Mouse (Mus musculus) forebrain, postnatal 0 days (tissue): Measurements from ENCODE around the gene Slc22a13. TPM values are rescaled to one million over a fixed set of nuclear protein-coding genes. Genes with fewer than 3 reads are reported as not detected.

ENCODE experiments used
- ATAC-seq: fragments of 200-750 bp; cut with Nextera tagmentation; 2 replicates; pipeline ENCODE4 v1.8.0; 2017; ENCODE audit warnings: mild to moderate bottlenecking, moderate library complexity
- DNase-seq: peaks from one replicate; pipeline ENCODE4 v3.0.0-alpha.2; 2015
- H3K27ac ChIP-seq: fragments of 300-500 bp; sonication (generic); 2 replicates; pipeline ENCODE4 v1.5.1; 2014; ENCODE audit warnings: low read depth, mild to moderate bottlenecking, antibody characterized with exemption, low read length, moderate library complexity, mixed read lengths
- H3K27me3 ChIP-seq: fragments of 300-500 bp; sonication (generic); 2 replicates; pipeline ENCODE4 v1.6.1; 2014; ENCODE audit warnings: mild to moderate bottlenecking, low read length, mixed read lengths; ENCODE audit not compliant: insufficient read depth
- H3K36me3 ChIP-seq: fragments of 300-500 bp; sonication (generic); 2 replicates; pipeline ENCODE4 v1.6.1; 2014; ENCODE audit warnings: mild to moderate bottlenecking, moderate library complexity; ENCODE audit not compliant: insufficient read depth
- H3K4me1 ChIP-seq: fragments of 300-500 bp; sonication (generic); 2 replicates; pipeline ENCODE4 v1.6.1; 2014; ENCODE audit warnings: antibody characterized with exemption; ENCODE audit not compliant: insufficient read depth
- H3K4me2 ChIP-seq: fragments of 300-500 bp; sonication (generic); 2 replicates; pipeline ENCODE4 v1.6.1; 2014; ENCODE audit warnings: low read depth, mild to moderate bottlenecking, moderate library complexity
- H3K4me3 ChIP-seq: fragments of 300-500 bp; sonication (generic); 2 replicates; pipeline ENCODE4 v1.5.1; 2014; ENCODE audit warnings: low read depth, low read length, mixed read lengths
- H3K9ac ChIP-seq: fragments of 300-500 bp; sonication (generic); 2 replicates; pipeline ENCODE4 v1.6.1; 2014; ENCODE audit warnings: mild to moderate bottlenecking
- H3K9me3 ChIP-seq: fragments of 300-500 bp; sonication (generic); 2 replicates; pipeline ENCODE4 v1.6.1; 2016; ENCODE audit warnings: low read length
- CTCF ChIP-seq: sonication (generic); IDR thresholded peaks from 2 replicates; pipeline ENCODE4 v1.5.1; 2016; ENCODE audit warnings: antibody characterized with exemption, control low read depth, low read depth
- WGBS: fragments of 180-500 bp; shearing (Covaris S2); extraction: QIAGEN DNeasy Blood & Tissue Kit; methylation state at CpG from one replicate; pipeline ENCODE4 v1.1.7; 2014; 5-methylcytosine and 5-hydroxymethylcytosine counted together
- polyA plus RNA-seq: library from polyadenylated mRNA; unstranded; fragments of >200 nt; fragmentation: Nextera tagmentation; extraction: Ambion mirVana; gene quantifications from 2 replicates; pipeline ENCODE4 v1.2.1, GENCODE M21; 2015
- total RNA-seq: library from RNA; depleted of rRNA; stranded (reverse); fragments of >200 nt; gene quantifications from 2 replicates; pipeline ENCODE4 v1.2.3, GENCODE M21; 2014; rRNA removed

Slc22a13 gene
- total and polyA plus RNA-seq, 2 experiments from 2014 or later = not detected

DNA sequence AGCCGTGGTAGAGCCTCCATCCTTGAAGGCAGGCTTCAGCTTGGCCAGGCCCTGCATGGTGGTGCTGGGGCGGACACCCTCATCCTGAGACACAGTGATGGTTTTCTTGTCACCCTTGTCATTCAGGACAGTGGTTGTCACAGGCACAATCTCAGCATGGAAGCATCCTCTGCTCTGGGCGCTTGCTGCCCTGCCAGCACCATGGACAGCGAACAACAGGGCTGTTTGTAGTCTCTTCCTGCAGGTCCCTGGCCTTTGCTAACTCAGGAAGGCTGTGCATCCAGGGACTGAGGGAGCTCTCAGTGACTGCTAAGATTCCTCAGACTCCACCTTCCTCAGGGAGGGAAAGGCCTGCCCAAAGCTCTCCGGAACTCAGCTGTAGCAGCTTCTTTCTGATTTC is 59.3 kb downstream of the Slc22a13 start:
- no peaks in the 10 kb centered on the region for H3K27me3 ChIP-seq
- no peak for DNase-seq
- H3K4me1 ChIP-seq = no peaks in the 10 kb centered on the region
- no peak overlapping the region for H3K9ac ChIP-seq
- no peak overlapping the region for H3K4me3 ChIP-seq
- 35% methylated on average over 5 of the region's 5 CpGs for WGBS
- H3K4me2 ChIP-seq = no peak overlapping the region
- no peaks in the 10 kb centered on the region for H3K36me3 ChIP-seq
- ATAC-seq = no peak
- no peak overlapping the region for H3K27ac ChIP-seq
- no peak for TF ChIP-seq CTCF
- H3K9me3 ChIP-seq = no peaks in the 10 kb centered on the region

DNA sequence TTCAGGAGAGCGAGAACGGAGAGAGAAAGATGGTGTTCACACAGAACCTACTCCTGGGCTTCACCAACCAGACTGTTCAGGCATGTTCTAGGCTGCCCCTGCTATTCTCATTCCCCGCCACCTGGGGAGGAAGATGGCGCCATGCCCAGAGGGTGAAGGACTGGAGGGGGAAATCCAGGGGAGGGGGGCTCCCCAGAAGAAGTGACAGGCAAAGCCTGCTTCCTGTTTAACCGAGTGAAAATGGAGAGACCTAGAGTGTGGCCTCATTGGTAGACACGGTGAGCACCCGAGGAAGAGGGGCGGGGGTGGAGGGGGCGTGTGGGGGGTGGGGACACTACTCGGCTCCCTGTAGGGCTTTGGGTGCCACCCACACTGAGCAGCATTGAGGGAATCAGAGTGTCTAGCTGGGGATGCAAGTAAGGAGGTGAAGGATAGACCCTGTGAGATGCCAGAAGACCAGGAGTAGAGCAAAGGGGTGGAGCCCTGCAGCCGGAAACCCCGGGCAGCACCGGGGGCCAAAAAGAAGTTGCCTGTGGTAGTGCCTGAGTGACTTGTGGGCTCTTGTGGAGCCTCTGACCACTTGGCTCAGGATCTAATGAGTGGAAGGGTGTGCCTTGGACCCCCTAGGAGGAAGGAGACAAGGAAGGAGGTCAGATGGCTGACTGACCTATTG is 62.7 kb downstream of the Slc22a13 start:
- no peak overlapping the region for H3K9ac ChIP-seq
- ATAC-seq (no peak), DNase-seq (no peak)
- no peak for TF ChIP-seq CTCF
- H3K27ac ChIP-seq = no peak overlapping the region
- H3K4me1 ChIP-seq = no peaks in the 10 kb centered on the region
- no peaks in the 10 kb centered on the region for H3K9me3 ChIP-seq
- no peak overlapping the region for H3K4me2 ChIP-seq
- no peaks in the 10 kb centered on the region for H3K27me3 ChIP-seq
- no peaks in the 10 kb centered on the region for H3K36me3 ChIP-seq
- no peak overlapping the region for H3K4me3 ChIP-seq
- 77% methylated on average over 13 of the region's 13 CpGs for WGBS

DNA sequence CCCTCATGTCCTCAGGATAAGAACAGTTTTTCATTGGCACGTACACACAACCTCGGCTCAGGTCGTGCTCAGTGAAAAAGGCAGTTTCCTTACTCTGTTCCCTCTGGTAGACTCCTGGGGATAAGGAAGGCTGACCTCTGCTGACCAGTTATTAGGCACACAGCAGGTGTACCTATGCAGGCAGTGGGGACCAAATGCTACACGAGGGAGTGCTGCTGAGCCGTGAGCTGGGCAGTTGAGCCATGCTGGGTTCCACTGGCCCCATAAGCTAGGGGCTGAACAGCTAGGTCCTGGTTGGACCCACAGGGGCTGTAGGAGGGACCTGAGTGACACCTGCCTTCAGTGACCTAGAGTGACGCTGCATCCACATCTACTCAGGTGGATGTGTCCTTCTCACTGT is 63.3 kb downstream of the Slc22a13 start:
- Histone ChIP-seq H3K9me3 (no peaks in the 10 kb centered on the region), H3K27ac (no peak overlapping the region), H3K27me3 (no peaks in the 10 kb centered on the region), H3K4me1 (no peaks in the 10 kb centered on the region), H3K36me3 (no peaks in the 10 kb centered on the region), H3K4me3 (no peak overlapping the region), H3K4me2 (no peak overlapping the region), H3K9ac (no peak overlapping the region)
- DNase-seq = no peak
- no peak for ATAC-seq
- WGBS = 64% methylated on average over 6 of the region's 6 CpGs
- TF ChIP-seq CTCF = no peak

DNA sequence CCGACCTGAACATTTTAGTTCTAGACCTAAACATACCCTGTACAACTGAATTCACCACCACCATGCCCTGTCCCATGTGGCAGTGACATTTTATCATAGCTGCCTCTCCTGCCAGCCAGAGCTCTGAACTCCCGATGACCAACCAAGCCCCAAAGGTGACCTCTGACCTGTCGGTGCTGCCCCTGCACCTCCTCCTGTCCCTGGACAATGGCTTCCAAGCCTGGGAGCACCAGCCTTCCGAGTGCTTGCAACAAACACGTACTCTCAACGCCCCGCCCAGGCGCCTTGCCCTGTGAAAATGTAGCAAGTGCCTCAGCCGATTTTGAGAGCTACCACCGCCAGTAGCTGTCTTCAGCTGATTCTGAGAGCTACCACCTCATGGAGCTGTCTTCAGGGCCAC is 63.8 kb downstream of the Slc22a13 start:
- no peak for ATAC-seq
- DNase-seq = no peak
- H3K36me3 ChIP-seq = no peaks in the 10 kb centered on the region
- no peaks in the 10 kb centered on the region for H3K9me3 ChIP-seq
- TF ChIP-seq CTCF = no peak
- H3K27ac ChIP-seq = no peak overlapping the region
- no peak overlapping the region for H3K9ac ChIP-seq
- H3K4me2 ChIP-seq = no peak overlapping the region
- H3K4me1 ChIP-seq = no peaks in the 10 kb centered on the region
- WGBS = 47% methylated on average over 10 of the region's 10 CpGs
- no peaks in the 10 kb centered on the region for H3K27me3 ChIP-seq
- no peak overlapping the region for H3K4me3 ChIP-seq

DNA sequence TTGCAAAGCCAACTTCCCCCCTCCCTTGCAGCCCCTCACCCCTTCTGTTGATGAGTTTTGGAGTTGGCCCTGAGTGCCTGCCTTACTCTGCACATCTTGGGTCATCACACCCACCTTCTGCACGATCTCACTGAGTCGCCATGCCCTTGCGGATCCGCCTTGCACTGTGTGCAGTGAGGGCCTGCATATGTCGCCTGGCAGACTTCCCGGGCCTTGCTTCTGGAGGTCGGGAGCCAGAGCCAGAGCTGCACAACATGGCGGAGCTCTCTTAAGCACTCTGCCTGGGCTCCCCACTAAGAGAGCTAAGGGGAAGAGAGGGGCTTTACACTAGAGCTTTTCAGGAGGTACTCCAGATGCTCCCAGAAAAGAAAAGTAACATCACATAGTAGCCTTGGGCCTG is 64.2 kb downstream of the Slc22a13 start:
- H3K4me2 ChIP-seq = no peak overlapping the region
- TF ChIP-seq CTCF = no peak
- H3K27me3 ChIP-seq = no peaks in the 10 kb centered on the region
- DNase-seq (peak; percentile 5), ATAC-seq (peak; percentile 20; the same call in 1 of the 2 replicates)
- no peak overlapping the region for H3K9ac ChIP-seq
- WGBS = 70% methylated on average over 8 of the region's 8 CpGs
- no peak overlapping the region for H3K27ac ChIP-seq
- no peaks in the 10 kb centered on the region for H3K4me1 ChIP-seq
- H3K4me3 ChIP-seq = no peak overlapping the region
- H3K36me3 ChIP-seq = no peaks in the 10 kb centered on the region
- H3K9me3 ChIP-seq = no peaks in the 10 kb centered on the region

DNA sequence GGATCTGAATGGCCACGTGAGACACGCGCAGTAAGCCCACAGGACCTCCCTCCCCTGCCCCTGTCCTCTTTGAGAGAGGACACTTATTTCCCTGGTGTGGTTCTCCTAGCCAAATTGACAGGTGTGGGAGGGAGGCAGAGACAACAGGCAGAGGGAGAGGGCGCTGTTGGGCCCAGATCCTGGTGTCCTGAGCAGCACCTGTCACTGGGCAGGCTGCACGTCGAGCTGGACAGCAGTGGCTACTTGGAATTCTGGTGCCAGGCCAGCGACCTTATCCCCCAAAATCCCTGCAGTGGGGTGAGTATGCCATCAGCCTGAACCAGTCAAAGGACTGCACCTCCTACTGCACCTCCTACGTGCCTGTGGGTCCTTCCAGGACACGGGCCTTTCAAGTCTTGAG is 65.5 kb downstream of the Slc22a13 start:
- DNase-seq = no peak
- ATAC-seq = no peak
- Histone ChIP-seq H3K9me3 (no peaks in the 10 kb centered on the region), H3K27me3 (no peaks in the 10 kb centered on the region), H3K4me1 (no peaks in the 10 kb centered on the region), H3K4me3 (no peak overlapping the region), H3K27ac (no peak overlapping the region), H3K36me3 (no peaks in the 10 kb centered on the region), H3K4me2 (no peak overlapping the region), H3K9ac (no peak overlapping the region)
- TF ChIP-seq CTCF = no peak
- WGBS = 73% methylated on average over 9 of the region's 9 CpGs

Other genes with a start within 250 kb of the Slc22a13 start
- gene Vill, start 156.3 kb downstream of the Slc22a13 start, total RNA-seq = 3.3 and 6.5 TPM in 2 replicates
- 2.7 and 3.8 TPM in 2 replicates for gene Vill, start 156.3 kb downstream of the Slc22a13 start, polyA plus RNA-seq
- gene Plcd1, start 115.6 kb downstream of the Slc22a13 start, total RNA-seq = 9.6 and 16.1 TPM in 2 replicates
- 8.2 and 11.3 TPM in 2 replicates for gene Plcd1, start 115.6 kb downstream of the Slc22a13 start, polyA plus RNA-seq
- 0.85 and 2.0 TPM in 2 replicates for gene Dlec1, start 106.6 kb downstream of the Slc22a13 start, total RNA-seq
- gene Dlec1, start 106.6 kb downstream of the Slc22a13 start, polyA plus RNA-seq = 0.40 and 0.42 TPM in 2 replicates
- 2.0 and 2.1 TPM in 2 replicates for gene Acaa1b, start 52.0 kb downstream of the Slc22a13 start, total RNA-seq
- 2.2 and 2.7 TPM in 2 replicates for gene Acaa1b, start 52.0 kb downstream of the Slc22a13 start, polyA plus RNA-seq
- gene Gm47289, start 49.9 kb downstream of the Slc22a13 start, total RNA-seq = not detected in 2 replicates
- gene Gm47289, start 49.9 kb downstream of the Slc22a13 start, polyA plus RNA-seq = not detected in 2 replicates
- 48.8 and 57.5 TPM in 2 replicates for gene Oxsr1, start 113.3 kb upstream of the Slc22a13 start, total RNA-seq
- 7.2 and 8.8 TPM in 2 replicates for gene Oxsr1, start 113.3 kb upstream of the Slc22a13 start, polyA plus RNA-seq
- 121 and 130 TPM in 2 replicates for gene Acaa1a, start 130.6 kb upstream of the Slc22a13 start, total RNA-seq
- gene Acaa1a, start 130.6 kb upstream of the Slc22a13 start, polyA plus RNA-seq = 81.8 and 86.6 TPM in 2 replicates
- 4.0 and 5.8 TPM in 2 replicates for gene Myd88, start 132.3 kb upstream of the Slc22a13 start, total RNA-seq
- 5.2 and 5.3 TPM in 2 replicates for gene Myd88, start 132.3 kb upstream of the Slc22a13 start, polyA plus RNA-seq
- 5.0 and 9.0 TPM in 2 replicates for gene Xylb, start 148.3 kb upstream of the Slc22a13 start, total RNA-seq
- 2.6 and 3.7 TPM in 2 replicates for gene Xylb, start 148.3 kb upstream of the Slc22a13 start, polyA plus RNA-seq
- gene Slc22a14, start 156.5 kb upstream of the Slc22a13 start, total RNA-seq = 0.08 TPM in 1 of 2 replicates, not detected in the other
- gene Slc22a14, start 156.5 kb upstream of the Slc22a13 start, polyA plus RNA-seq = not detected in 2 replicates
- gene Acvr2b, start 193.0 kb upstream of the Slc22a13 start, total RNA-seq = 13.4 and 26.7 TPM in 2 replicates
- gene Acvr2b, start 193.0 kb upstream of the Slc22a13 start, polyA plus RNA-seq = 9.7 and 23.2 TPM in 2 replicates
- gene Exog, start 235.8 kb upstream of the Slc22a13 start, total RNA-seq = 26.6 and 26.9 TPM in 2 replicates
- gene Exog, start 235.8 kb upstream of the Slc22a13 start, polyA plus RNA-seq = 28.6 and 39.7 TPM in 2 replicates